Mouse (Mus musculus): ENCODE data around the gene Rwdd2a.

GRCm38 (mm10) chr9:86569314-86569910, 2.4 kb upstream of the Rwdd2a start:
- TF ChIP-seq CTCF (conservative IDR thresholded peaks at IDR 0.05; ENCODE audit: insufficient read depth, insufficient read length, low read depth, low read length) (no peak), POLR2A (IDR thresholded peaks at IDR 0.05; ENCODE audit: low read depth, low read length) (no peak)
